Mouse (Mus musculus): ENCODE measurements around the gene Vmn1r113. TPM values are rescaled to one million over a fixed set of nuclear protein-coding genes. Genes with fewer than 3 reads are reported as not detected.
"Not testable (repeated sequence)": the region's sequence is repeated elsewhere in the genome, so short reads cannot be mapped to it uniquely, and the experiment has no call there.

The Vmn1r113 gene
- not detected for total RNA-seq (2022)

DNA sequence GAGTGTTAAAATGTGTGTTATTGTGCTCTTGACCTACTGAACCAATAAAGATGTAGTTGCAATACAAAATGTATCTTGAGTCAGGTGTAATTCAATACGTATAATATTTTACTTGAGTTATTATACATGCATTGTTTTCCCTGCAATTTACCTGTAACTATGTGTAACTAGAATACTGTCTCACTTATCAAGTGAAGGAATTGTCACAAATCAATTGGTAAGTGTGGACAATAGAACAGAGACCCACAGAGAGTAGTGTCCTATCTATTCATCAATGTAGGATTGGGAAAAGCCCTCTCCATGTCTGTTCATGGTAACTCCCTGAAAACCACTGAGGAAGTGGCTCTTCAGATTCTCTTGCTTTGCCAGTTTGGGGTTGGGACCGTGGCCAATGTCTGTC, at the start of gene Vmn1r113:
Gene Vmn1r113, plus strand, starts transcription at position 301 of the 400 bp plus-strand sequence.
- not testable (repeated sequence) for DNase-seq (ENCODE audit: low spot score in 2 of 2)

DNA sequence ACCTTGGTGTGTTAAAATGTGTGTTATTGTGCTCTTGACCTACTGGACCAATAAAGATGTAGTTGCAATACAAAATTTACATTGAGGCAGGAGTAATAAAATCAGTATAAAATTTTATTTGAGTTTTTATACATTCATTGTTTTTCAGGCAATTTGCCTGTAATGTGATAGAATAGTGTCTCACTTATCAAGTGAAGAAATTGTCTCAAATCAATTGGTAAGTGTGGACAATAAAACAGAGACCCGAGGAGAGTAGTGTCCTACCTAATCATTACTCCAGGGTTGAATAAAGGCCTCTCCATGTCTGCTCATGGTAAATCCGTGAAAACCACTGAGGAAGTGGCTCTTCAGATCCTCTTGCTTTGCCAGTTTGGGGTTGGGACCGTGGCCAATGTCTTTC, 16.2 kb upstream of the Vmn1r113 start, which contains the start of gene Vmn1r112:
Gene Vmn1r112, plus strand, starts transcription at position 301 of the 400 bp plus-strand sequence.
- not testable (repeated sequence) for DNase-seq (ENCODE audit: low spot score in 2 of 2)

DNA sequence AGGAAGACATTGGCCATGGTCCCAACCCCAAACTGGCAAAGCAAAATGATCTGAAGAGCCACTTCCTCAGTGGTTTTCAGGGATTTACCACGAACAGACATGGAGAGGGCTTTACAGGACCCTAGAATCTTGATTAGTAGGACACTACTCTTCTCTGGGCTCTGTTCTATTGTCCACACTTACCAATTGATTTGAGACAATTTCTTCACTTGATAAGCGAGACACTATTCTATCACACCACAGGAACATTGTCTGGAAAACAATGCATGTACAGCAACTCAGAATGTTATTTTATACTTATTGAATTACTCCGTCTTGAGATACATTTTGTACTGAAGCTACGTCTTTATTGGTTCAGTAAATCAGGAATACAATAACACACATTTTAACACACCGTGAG, 25.0 kb downstream of the Vmn1r113 start, which contains the start of gene Vmn1r114:
Gene Vmn1r114, minus strand, starts transcription at position 101 of the 400 bp plus-strand sequence.
- not testable (repeated sequence) for DNase-seq (ENCODE audit: low spot score in 2 of 2)

Other genes with a start within 250 kb of the Vmn1r113 start
- not detected for gene Gm5726, start 241.5 kb upstream of the Vmn1r113 start, total RNA-seq (2022)
- not detected for gene Gm4141, start 211.0 kb upstream of the Vmn1r113 start, total RNA-seq (2022)
- not detected for gene Gm4513, start 188.3 kb upstream of the Vmn1r113 start, total RNA-seq (2022)
- gene Vmn1r107, start 118.4 kb upstream of the Vmn1r113 start, total RNA-seq (2022): not detected
- gene Vmn1r111, start 84.1 kb upstream of the Vmn1r113 start, total RNA-seq (2022): not detected
- gene Gm10668, start 56.7 kb upstream of the Vmn1r113 start, total RNA-seq (2022): not detected
- not detected for gene Vmn1r112, start 16.1 kb upstream of the Vmn1r113 start, total RNA-seq (2022)
- gene Vmn1r114, start 24.9 kb downstream of the Vmn1r113 start, total RNA-seq (2022): not detected
- gene Vmn1r115, start 57.7 kb downstream of the Vmn1r113 start, total RNA-seq (2022): not detected
- gene Vmn1r116, start 85.0 kb downstream of the Vmn1r113 start, total RNA-seq (2022): not detected
- not detected for gene Vmn1r117, start 96.8 kb downstream of the Vmn1r113 start, total RNA-seq (2022)
- not detected for gene Vmn1r118, start 125.1 kb downstream of the Vmn1r113 start, total RNA-seq (2022)
- gene Vmn1r119, start 225.2 kb downstream of the Vmn1r113 start, total RNA-seq (2022): not detected